Mouse (Mus musculus): ENCODE measurements at regions not wholly inside any gene's neighbourhood (a gene's known extent, or its start where the extent isn't known, plus 50 kb on each side); places are given as distances from the start of the nearest gene placed in this dataset.

DNA sequence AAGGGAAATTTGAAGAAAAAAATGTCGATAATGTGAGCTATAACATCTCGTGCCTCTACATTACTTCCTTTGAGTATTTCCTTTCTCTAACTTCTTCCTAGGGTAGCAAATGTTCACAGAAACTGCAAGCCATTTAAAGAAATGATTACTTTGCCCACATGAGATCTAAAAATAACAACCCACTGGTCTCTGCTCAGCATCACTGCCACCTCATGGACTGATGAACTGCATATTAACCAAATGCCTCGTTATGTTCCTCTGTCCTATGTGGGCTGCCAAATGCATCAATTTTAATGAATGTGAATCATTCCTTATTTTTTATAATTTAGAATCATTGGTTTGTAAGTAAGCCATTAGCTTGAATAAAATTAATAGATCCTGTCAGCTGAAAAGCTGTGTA is 590.0 kb upstream of the Nr3c2 start:
- 82% methylated on average over 3 of the region's 3 CpGs for WGBS
- no peak overlapping the region for H3K9ac ChIP-seq (ENCODE audit: low read depth, low read length)
- no peak overlapping the region for H3K4me3 ChIP-seq (ENCODE audit: low read depth, low read length)
- H3K27ac ChIP-seq (ENCODE audit: low read length) = no peak overlapping the region
- no peaks in the 10 kb centered on the region for H3K36me3 ChIP-seq (ENCODE audit: control insufficient read depth, insufficient read depth, low read length)
- no peak overlapping the region for H3K4me2 ChIP-seq (ENCODE audit: low read length)
- H3K27me3 ChIP-seq (ENCODE audit: control insufficient read depth, insufficient read depth, low read depth, low read length) = no peaks in the 10 kb centered on the region
- H3K9me3 ChIP-seq (replicated peaks; ENCODE audit: control insufficient read depth, low read length, poor library complexity, severe bottlenecking) = no peaks in the 10 kb centered on the region
- H3K4me1 ChIP-seq (ENCODE audit: control insufficient read depth, insufficient read depth, low read length) = no peaks in the 10 kb centered on the region
- ATAC-seq = no peak

DNA sequence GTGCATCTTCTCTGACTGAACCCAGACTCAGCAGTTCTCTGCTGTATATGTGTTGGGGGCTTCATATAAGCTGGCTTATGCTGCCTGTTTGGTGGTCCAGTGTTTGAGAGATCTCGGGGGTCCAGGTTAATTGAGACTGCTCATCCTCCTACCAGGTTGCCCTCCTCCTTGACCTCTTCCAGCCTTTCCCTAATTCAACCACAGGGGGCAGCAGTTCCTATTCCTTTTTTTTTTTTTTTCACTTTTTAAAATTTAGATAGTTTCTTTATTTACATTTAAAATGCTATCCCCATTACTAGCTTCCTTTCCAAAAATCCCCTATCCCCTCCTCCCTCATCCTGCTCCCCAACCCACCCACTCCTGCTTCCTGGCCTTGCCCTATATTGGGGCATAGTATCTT is 570.7 kb upstream of the Nr3c2 start:
- 62% methylated on average over 1 of the region's 1 CpGs for WGBS
- Histone ChIP-seq H3K4me3 (ENCODE audit: low read depth, low read length) (no peak overlapping the region), H3K4me1 (ENCODE audit: control insufficient read depth, insufficient read depth, low read length) (no peaks in the 10 kb centered on the region), H3K9me3 (replicated peaks; ENCODE audit: control insufficient read depth, low read length, poor library complexity, severe bottlenecking) (no peaks in the 10 kb centered on the region), H3K9ac (ENCODE audit: low read depth, low read length) (no peak overlapping the region), H3K27ac (ENCODE audit: low read length) (no peak overlapping the region), H3K4me2 (ENCODE audit: low read length) (no peak overlapping the region), H3K27me3 (ENCODE audit: control insufficient read depth, insufficient read depth, low read depth, low read length) (no peaks in the 10 kb centered on the region), H3K36me3 (ENCODE audit: control insufficient read depth, insufficient read depth, low read length) (no peaks in the 10 kb centered on the region)
- no peak for ATAC-seq

DNA sequence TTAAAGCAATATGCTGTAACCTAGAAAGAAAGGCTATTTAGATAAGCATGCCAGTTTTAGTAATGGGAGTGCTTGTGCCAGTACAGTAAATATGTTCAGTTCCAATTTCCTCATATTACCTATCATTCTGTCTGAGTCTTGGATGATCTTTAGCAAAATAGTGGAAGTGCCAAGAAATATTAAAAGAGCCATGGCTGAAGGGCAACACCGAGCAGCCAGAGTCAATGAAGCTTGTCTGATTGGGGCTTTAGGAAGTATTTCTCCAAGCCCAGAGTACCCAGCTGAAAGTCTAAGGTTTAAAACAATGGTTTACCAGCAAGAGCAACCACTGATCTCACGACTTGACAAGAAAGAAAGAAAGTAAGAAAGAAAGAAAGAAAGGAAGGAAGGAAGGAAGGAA is 556.2 kb upstream of the Nr3c2 start:
- Histone ChIP-seq H3K9me3 (replicated peaks; ENCODE audit: control insufficient read depth, low read length, poor library complexity, severe bottlenecking) (no peaks in the 10 kb centered on the region), H3K27me3 (ENCODE audit: control insufficient read depth, insufficient read depth, low read depth, low read length) (no peaks in the 10 kb centered on the region), H3K36me3 (ENCODE audit: control insufficient read depth, insufficient read depth, low read length) (no peaks in the 10 kb centered on the region), H3K27ac (ENCODE audit: low read length) (no peak overlapping the region), H3K4me3 (ENCODE audit: low read depth, low read length) (no peak overlapping the region), H3K9ac (ENCODE audit: low read depth, low read length) (no peak overlapping the region), H3K4me2 (ENCODE audit: low read length) (no peak overlapping the region), H3K4me1 (ENCODE audit: control insufficient read depth, insufficient read depth, low read length) (no peaks in the 10 kb centered on the region)
- 62% methylated on average over 2 of the region's 2 CpGs for WGBS
- no peak for ATAC-seq

DNA sequence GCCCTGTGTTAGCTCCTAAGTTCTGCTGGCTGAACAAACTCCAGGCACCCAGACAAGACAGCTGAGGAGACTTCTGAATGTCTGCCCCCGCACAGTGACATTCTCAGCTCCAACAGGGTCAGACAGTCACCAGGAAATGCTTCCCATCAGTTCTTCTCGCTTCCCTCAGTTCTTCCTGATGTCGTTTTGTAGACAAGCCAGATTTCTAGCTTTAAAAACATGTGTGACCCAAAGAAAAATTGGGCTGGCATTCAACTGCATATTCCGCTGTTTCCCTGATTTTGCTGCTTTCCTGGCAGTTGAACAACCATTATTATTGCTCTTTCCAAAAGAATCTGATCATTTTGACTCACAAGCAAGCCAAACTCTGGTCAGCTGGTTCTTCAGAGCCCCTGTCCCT is 553.1 kb upstream of the Nr3c2 start:
- no peak overlapping the region for H3K4me2 ChIP-seq (ENCODE audit: low read length)
- ATAC-seq = no peak
- no peak overlapping the region for H3K4me3 ChIP-seq (ENCODE audit: low read depth, low read length)
- WGBS = 84% methylated on average over 4 of the region's 4 CpGs
- no peaks in the 10 kb centered on the region for H3K36me3 ChIP-seq (ENCODE audit: control insufficient read depth, insufficient read depth, low read length)
- no peaks in the 10 kb centered on the region for H3K27me3 ChIP-seq (ENCODE audit: control insufficient read depth, insufficient read depth, low read depth, low read length)
- no peaks in the 10 kb centered on the region for H3K4me1 ChIP-seq (ENCODE audit: control insufficient read depth, insufficient read depth, low read length)
- H3K27ac ChIP-seq (ENCODE audit: low read length) = no peak overlapping the region
- H3K9ac ChIP-seq (ENCODE audit: low read depth, low read length) = no peak overlapping the region
- no peaks in the 10 kb centered on the region for H3K9me3 ChIP-seq (replicated peaks; ENCODE audit: control insufficient read depth, low read length, poor library complexity, severe bottlenecking)

DNA sequence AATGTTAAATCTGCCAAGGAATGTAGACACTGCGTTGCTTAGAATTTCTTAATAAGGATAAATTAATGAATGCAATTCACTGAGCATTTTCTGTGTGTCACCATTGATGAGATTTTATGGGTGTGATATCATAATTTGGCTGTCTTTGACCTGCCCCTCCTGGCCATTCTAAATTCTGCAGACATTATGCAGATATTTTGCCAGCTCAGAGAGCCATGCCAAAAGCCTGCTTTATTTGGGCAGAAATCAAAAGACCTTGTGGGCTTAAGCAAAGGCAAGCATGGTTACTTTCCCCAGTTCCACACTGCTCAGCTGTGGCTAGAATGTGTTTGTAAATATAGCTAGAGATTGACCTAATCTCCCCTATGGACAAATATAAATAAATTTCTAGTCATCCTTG is 552.4 kb upstream of the Nr3c2 start:
- Histone ChIP-seq H3K4me2 (ENCODE audit: low read length) (no peak overlapping the region), H3K4me1 (ENCODE audit: control insufficient read depth, insufficient read depth, low read length) (no peaks in the 10 kb centered on the region), H3K27me3 (ENCODE audit: control insufficient read depth, insufficient read depth, low read depth, low read length) (no peaks in the 10 kb centered on the region), H3K9ac (ENCODE audit: low read depth, low read length) (no peak overlapping the region), H3K27ac (ENCODE audit: low read length) (no peak overlapping the region), H3K36me3 (ENCODE audit: control insufficient read depth, insufficient read depth, low read length) (no peaks in the 10 kb centered on the region), H3K9me3 (replicated peaks; ENCODE audit: control insufficient read depth, low read length, poor library complexity, severe bottlenecking) (no peaks in the 10 kb centered on the region), H3K4me3 (ENCODE audit: low read depth, low read length) (no peak overlapping the region)
- ATAC-seq = no peak
- WGBS = 82% methylated on average over 1 of the region's 1 CpGs

DNA sequence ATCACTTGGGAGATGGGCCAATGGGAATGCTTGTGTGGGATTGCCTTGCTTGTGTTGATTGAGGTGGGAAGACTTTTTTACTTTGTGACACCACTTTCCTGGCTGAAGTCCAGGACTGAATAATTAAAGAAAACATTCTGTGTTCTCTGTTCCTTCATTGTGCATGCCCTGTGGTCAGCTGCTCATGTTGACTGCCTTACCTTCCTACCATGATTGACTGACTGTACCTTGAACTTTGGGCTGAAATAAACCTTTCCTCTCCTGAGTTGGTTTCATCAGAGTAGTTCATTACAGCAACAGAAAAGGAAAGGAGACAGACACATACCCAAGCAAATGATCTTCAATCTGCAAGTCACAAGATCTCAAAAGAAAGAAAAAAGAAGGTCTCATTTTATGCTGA is 524.9 kb upstream of the Nr3c2 start:
- H3K9ac ChIP-seq (ENCODE audit: low read depth, low read length) = no peak overlapping the region
- no peak for ATAC-seq
- H3K27ac ChIP-seq (ENCODE audit: low read length) = no peak overlapping the region
- H3K9me3 ChIP-seq (replicated peaks; ENCODE audit: control insufficient read depth, low read length, poor library complexity, severe bottlenecking) = no peaks in the 10 kb centered on the region
- H3K27me3 ChIP-seq (ENCODE audit: control insufficient read depth, insufficient read depth, low read depth, low read length) = no peaks in the 10 kb centered on the region
- no peaks in the 10 kb centered on the region for H3K36me3 ChIP-seq (ENCODE audit: control insufficient read depth, insufficient read depth, low read length)
- H3K4me2 ChIP-seq (ENCODE audit: low read length) = no peak overlapping the region
- no peak overlapping the region for H3K4me3 ChIP-seq (ENCODE audit: low read depth, low read length)
- H3K4me1 ChIP-seq (ENCODE audit: control insufficient read depth, insufficient read depth, low read length) = no peaks in the 10 kb centered on the region

DNA sequence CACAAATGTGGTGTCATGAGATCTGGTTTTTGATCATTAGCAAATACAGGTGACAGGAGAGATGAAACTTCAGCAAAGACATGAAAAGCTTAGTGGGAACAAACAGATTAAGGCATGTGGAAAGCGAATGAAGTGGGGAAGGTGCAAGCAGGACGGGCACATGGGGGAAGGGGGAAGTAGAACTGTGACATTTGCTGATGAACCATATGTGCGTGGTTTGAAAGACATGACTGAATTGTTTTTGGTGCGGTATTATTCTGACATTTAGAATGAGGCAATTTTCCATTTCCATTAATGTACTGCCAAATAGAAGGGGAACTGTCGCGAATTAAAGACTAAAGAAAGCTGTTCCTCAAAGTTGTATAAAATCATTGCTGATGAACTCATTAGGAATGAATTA is 521.5 kb upstream of the Nr3c2 start:
- H3K36me3 ChIP-seq (ENCODE audit: control insufficient read depth, insufficient read depth, low read length) = no peaks in the 10 kb centered on the region
- no peaks in the 10 kb centered on the region for H3K27me3 ChIP-seq (ENCODE audit: control insufficient read depth, insufficient read depth, low read depth, low read length)
- H3K4me3 ChIP-seq (ENCODE audit: low read depth, low read length) = no peak overlapping the region
- no peak overlapping the region for H3K27ac ChIP-seq (ENCODE audit: low read length)
- no peak overlapping the region for H3K9ac ChIP-seq (ENCODE audit: low read depth, low read length)
- no peak for ATAC-seq
- H3K4me2 ChIP-seq (ENCODE audit: low read length) = no peak overlapping the region
- no peaks in the 10 kb centered on the region for H3K4me1 ChIP-seq (ENCODE audit: control insufficient read depth, insufficient read depth, low read length)
- no peaks in the 10 kb centered on the region for H3K9me3 ChIP-seq (replicated peaks; ENCODE audit: control insufficient read depth, low read length, poor library complexity, severe bottlenecking)
- 92% methylated on average over 6 of the region's 6 CpGs for WGBS

DNA sequence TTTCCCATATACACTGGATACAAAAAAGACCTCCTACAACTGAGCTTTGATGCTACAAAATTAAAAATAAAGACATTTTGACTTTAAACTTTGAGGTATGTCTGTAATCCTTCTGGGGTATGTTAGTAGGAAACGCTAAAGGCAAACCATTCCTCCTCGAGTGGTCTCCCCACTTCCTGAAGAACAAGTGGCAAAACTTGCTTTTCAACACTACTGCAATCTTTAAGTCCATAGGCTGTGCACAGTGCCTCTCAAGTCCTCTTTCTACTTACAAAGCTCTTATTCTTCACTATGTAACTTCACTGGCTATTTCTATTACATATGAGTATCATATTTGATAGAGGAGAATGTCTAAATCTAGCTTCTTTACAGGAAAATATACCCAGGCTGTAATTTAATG is 517.6 kb upstream of the Nr3c2 start:
- Histone ChIP-seq H3K4me3 (ENCODE audit: low read depth, low read length) (no peak overlapping the region), H3K9me3 (replicated peaks; ENCODE audit: control insufficient read depth, low read length, poor library complexity, severe bottlenecking) (no peaks in the 10 kb centered on the region), H3K27me3 (ENCODE audit: control insufficient read depth, insufficient read depth, low read depth, low read length) (no peaks in the 10 kb centered on the region), H3K4me1 (ENCODE audit: control insufficient read depth, insufficient read depth, low read length) (0 out of 2 replicates have a peak, but pooled peaks cover 2% of the 10 kb centered on the region), H3K4me2 (ENCODE audit: low read length) (no peak overlapping the region), H3K27ac (ENCODE audit: low read length) (no peak overlapping the region), H3K9ac (ENCODE audit: low read depth, low read length) (no peak overlapping the region), H3K36me3 (ENCODE audit: control insufficient read depth, insufficient read depth, low read length) (no peaks in the 10 kb centered on the region)
- no peak for ATAC-seq
- 83% methylated on average over 2 of the region's 2 CpGs for WGBS

DNA sequence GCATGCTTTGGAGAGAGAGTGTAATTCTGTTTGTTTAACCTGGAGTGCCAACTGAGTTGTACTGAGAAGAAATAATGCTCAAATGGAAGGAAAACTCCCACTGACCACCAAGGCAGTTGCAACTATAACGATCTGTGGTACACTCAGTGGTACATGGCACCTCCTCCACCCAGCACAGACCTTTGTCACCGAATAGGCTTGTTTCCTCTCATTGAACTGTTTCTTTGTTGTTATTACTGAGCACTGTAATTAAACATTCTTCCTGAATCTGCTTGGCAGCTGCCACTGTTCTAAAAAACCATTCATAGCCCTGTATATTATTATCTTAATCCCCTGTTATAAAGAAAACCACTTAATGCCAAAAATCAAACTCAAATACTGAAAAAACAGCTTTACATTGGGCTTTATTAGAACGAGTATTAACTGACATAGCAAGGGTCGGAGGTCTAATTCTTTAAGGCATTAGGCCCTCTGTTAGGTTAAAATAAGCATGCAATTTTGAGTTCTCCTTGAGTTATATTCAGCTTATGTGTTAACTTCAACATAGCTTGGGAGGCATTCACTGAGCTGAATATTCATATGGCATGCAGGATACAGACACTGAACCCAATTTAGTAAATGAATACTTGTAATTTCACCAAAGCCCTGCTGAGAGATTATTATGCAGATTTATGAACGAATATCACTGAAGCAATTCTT is 515.5 kb upstream of the Nr3c2 start:
- H3K4me1 ChIP-seq (ENCODE audit: control insufficient read depth, insufficient read depth, low read length) = 0 out of 2 replicates have a peak, but pooled peaks cover 2% of the 10 kb centered on the region
- H3K4me3 ChIP-seq (ENCODE audit: low read depth, low read length) = no peak overlapping the region
- H3K36me3 ChIP-seq (ENCODE audit: control insufficient read depth, insufficient read depth, low read length) = no peaks in the 10 kb centered on the region
- no peaks in the 10 kb centered on the region for H3K9me3 ChIP-seq (replicated peaks; ENCODE audit: control insufficient read depth, low read length, poor library complexity, severe bottlenecking)
- H3K9ac ChIP-seq (ENCODE audit: low read depth, low read length) = no peak overlapping the region
- no peak overlapping the region for H3K4me2 ChIP-seq (ENCODE audit: low read length)
- no peak overlapping the region for H3K27ac ChIP-seq (ENCODE audit: low read length)
- no peaks in the 10 kb centered on the region for H3K27me3 ChIP-seq (ENCODE audit: control insufficient read depth, insufficient read depth, low read depth, low read length)
- 29% methylated on average over 5 of the region's 5 CpGs for WGBS
- ATAC-seq = peak; percentile 42
